ENCODE assay signal across 8 mouse cellular contexts in the genomic region with DNA sequence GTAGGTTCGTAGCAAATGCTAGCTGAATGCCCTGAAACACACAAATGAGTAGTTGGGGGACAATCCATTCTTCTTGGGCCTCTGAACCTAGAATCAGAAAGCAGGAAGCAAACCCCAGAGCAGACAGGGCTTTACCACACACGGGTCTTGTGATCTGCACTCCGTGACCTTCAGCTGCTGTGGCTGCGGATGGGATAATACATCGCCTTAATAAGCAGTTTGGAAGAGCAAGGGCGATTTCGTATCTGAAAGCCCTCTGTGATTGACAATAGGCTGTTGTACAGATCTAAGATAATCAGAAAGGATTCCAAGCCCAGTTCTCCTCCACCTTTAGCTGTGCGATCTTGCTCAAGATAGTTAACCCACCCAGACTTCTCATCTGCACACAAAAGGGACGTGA. TPM values are rescaled to one million over a fixed set of nuclear protein-coding genes. Genes with fewer than 3 reads are reported as not detected.
DNase-seq lines count a peak whose midpoint lies in the region; ATAC-seq and TF ChIP-seq lines count a peak whose summit lies in the region.

No protein-coding gene starts in this region.

- H3K27me3 ChIP-seq in heart, embryonic 12.5 days (replicated peaks), result no peaks in the 10 kb centered on the region
- no peaks in the 10 kb centered on the region for H3K27me3 ChIP-seq in hindbrain, embryonic 14.5 days (ENCODE audit: control insufficient read depth, insufficient read depth, low read length)
- no peaks in the 10 kb centered on the region for H3K27me3 ChIP-seq in midbrain, embryonic 13.5 days

- no peak overlapping the region for H3K4me2 ChIP-seq in heart, embryonic 12.5 days
- H3K4me2 ChIP-seq in hindbrain, embryonic 14.5 days (replicated peaks), result no peak overlapping the region
- H3K4me2 ChIP-seq in midbrain, embryonic 13.5 days (replicated peaks), result no peak overlapping the region

- TF ChIP-seq POLR2A in bone marrow, adult 2 months (IDR thresholded peaks at IDR 0.05; ENCODE audit: borderline replicate concordance, control insufficient read depth, low read depth, low read length), result no peak

- TF ChIP-seq CTCF in bone marrow, adult 2 months (IDR thresholded peaks at IDR 0.05; ENCODE audit: control insufficient read depth, insufficient read depth, low read length), result no peak

- no peak for ATAC-seq in heart, embryonic 12.5 days (ENCODE audit: insufficient number of reproducible peaks, low FRiP score)
- no peak for ATAC-seq in hindbrain, embryonic 14.5 days (ENCODE audit: low FRiP score)
- ATAC-seq in midbrain, embryonic 13.5 days, result no peak
- no peak for ATAC-seq in frontal cortex, adult (ENCODE audit: low TSS enrichment)

- 0 out of 2 replicates have a peak overlapping the region, but pooled peaks have one; percentile 28 for H3K27ac ChIP-seq in heart, embryonic 12.5 days (ENCODE audit: poor library complexity, severe bottlenecking)
- peak overlapping the region; percentile 4; the same call in 1 of the 2 replicates for H3K27ac ChIP-seq in bone marrow, adult 2 months (ENCODE audit: control insufficient read depth, insufficient read depth, low read depth, low read length, poor library complexity)
- H3K27ac ChIP-seq in hindbrain, embryonic 14.5 days, result peak overlapping the region; percentile 58
- peak overlapping the region; percentile 41; the same call in 1 of the 2 replicates for H3K27ac ChIP-seq in midbrain, embryonic 13.5 days

- no peak overlapping the region for H3K9ac ChIP-seq in heart, embryonic 12.5 days
- peak overlapping the region; percentile 21; the same call in 1 of the 2 replicates for H3K9ac ChIP-seq in hindbrain, embryonic 14.5 days
- H3K9ac ChIP-seq in midbrain, embryonic 13.5 days (replicated peaks), result no peak overlapping the region

- H3K4me3 ChIP-seq in heart, embryonic 12.5 days, result no peak overlapping the region
- no peak overlapping the region for H3K4me3 ChIP-seq in bone marrow, adult 2 months (replicated peaks; ENCODE audit: control insufficient read depth, low read depth, low read length)
- H3K4me3 ChIP-seq in hindbrain, embryonic 14.5 days (replicated peaks; ENCODE audit: low read length), result no peak overlapping the region
- no peak overlapping the region for H3K4me3 ChIP-seq in midbrain, embryonic 13.5 days (replicated peaks)

- WGBS in heart, embryonic 12.5 days, result 63% methylated on average over 9 of the region's 9 CpGs
- 21% methylated on average over 9 of the region's 9 CpGs for WGBS in bone marrow, adult 2 months
- WGBS in hindbrain, embryonic 14.5 days, result 31% methylated on average over 9 of the region's 9 CpGs
- WGBS in midbrain, embryonic 13.5 days, result 19% methylated on average over 9 of the region's 9 CpGs

- no peaks in the 10 kb centered on the region for H3K9me3 ChIP-seq in heart, embryonic 12.5 days (replicated peaks)
- no peaks in the 10 kb centered on the region for H3K9me3 ChIP-seq in hindbrain, embryonic 14.5 days (ENCODE audit: control insufficient read depth, low read length)
- no peaks in the 10 kb centered on the region for H3K9me3 ChIP-seq in midbrain, embryonic 13.5 days

- H3K36me3 ChIP-seq in heart, embryonic 12.5 days, result no peaks in the 10 kb centered on the region
- H3K36me3 ChIP-seq in hindbrain, embryonic 14.5 days (replicated peaks; ENCODE audit: control insufficient read depth, insufficient read depth), result no peaks in the 10 kb centered on the region
- no peaks in the 10 kb centered on the region for H3K36me3 ChIP-seq in midbrain, embryonic 13.5 days

- H3K4me1 ChIP-seq in heart, embryonic 12.5 days (replicated peaks), result peaks cover 51% of the 10 kb centered on the region
- H3K4me1 ChIP-seq in bone marrow, adult 2 months (ENCODE audit: control insufficient read depth, insufficient read depth, low read length), result peaks cover 17% of the 10 kb centered on the region
- peaks cover 46% of the 10 kb centered on the region for H3K4me1 ChIP-seq in hindbrain, embryonic 14.5 days (replicated peaks; ENCODE audit: control insufficient read depth, insufficient read depth, low read length)
- peaks cover 58% of the 10 kb centered on the region for H3K4me1 ChIP-seq in midbrain, embryonic 13.5 days (replicated peaks)

- intact Hi-C loops in heart, postnatal 14 days (cut with DNase I), result loop anchor here (5.0 kb wide), 2 partner anchors 73 to 138 kb away; no protein-coding TSS in a partner anchor

- DNase-seq in heart, postnatal 14 days, result no peak
- DNase-seq in hindbrain, embryonic 14.5 days (ENCODE audit: low spot score), result no peak
- DNase-seq in layer of hippocampus, postnatal 36 days, result no peak
- no peak for DNase-seq in frontal cortex, postnatal 36 days (ENCODE audit: low spot score in 2 of 2)

RNA-seq across cellular contexts. Expression of gene Zfp36l1, which starts 52.5 kb away (rescaled TPM):
- polyA plus RNA-seq in heart, embryonic 12.5 days (2016; fragmentation: Nextera tagmentation; extraction: Ambion mirVana), result 98.4 and 101 TPM in 2 replicates
- 10 to 100 TPM; 97.5 to 98.7 TPM for total RNA-seq in heart, postnatal 14 days (2021)
- polyA plus RNA-seq in bone marrow, adult 2 months (2011; ENCODE audit: insufficient read depth, insufficient read length, low replicate concordance, missing spikeins), result 20.1 and 33.6 TPM in 2 replicates
- 47.7 and 48.8 TPM in 2 replicates for polyA plus RNA-seq in hindbrain, embryonic 14.5 days (2014; fragmentation: Nextera tagmentation; extraction: Ambion mirVana)
- 51.7 and 60.1 TPM in 2 replicates for polyA plus RNA-seq in midbrain, embryonic 13.5 days (2015; fragmentation: Nextera tagmentation; extraction: Ambion mirVana)
- total RNA-seq in layer of hippocampus, postnatal 36 days (2021), result 10 to 100 TPM; 32.1 to 39.1 TPM

Comparison
In these comparisons a context has a peak if more than half of its experiments do, and no peak if none do; other contexts are left out.
1. H3K27ac ChIP-seq: peak in every context shown above with its lines; median percentile 58 in hindbrain, embryonic 14.5 days; 41 in midbrain, embryonic 13.5 days; 28 in heart, embryonic 12.5 days; 4 in bone marrow, adult 2 months.